Mouse (Mus musculus) CD4-positive, CD25-positive, alpha-beta regulatory T cell, adult 2 months (primary cell): ENCODE results near the gene Shroom3.

ENCODE experiments used
- DNase-seq: peaks from one replicate; pipeline ENCODE4 v3.0.0-alpha.2; 2012; ENCODE audit warnings: low read depth, low spot score

Shroom3 gene

DNA sequence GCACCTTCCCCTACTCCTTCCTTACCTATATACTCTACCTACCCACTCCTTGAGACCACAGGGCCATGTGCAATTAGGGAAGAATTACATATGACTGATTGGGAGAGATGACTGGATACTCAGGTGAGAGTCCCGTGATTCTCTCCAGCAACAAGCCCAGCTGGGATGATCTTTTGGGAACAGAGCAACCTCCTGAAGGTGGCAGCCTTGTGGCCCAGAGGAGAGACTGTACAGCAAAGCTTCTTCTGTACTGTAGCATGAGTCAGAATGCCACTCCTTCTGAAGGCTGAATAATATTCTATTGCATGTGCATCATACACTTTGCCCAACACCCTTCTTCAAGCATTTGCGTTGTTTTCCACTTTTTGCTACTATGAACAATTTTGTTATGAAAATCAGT lies 319.4 kb downstream of the Shroom3 start:
- DNase-seq = no peak

- peak; percentile 2 for DNase-seq
These were observed 322.1 kb downstream of the Shroom3 start for GRCm38 (mm10) chr5:93005229-93005814.

DNA sequence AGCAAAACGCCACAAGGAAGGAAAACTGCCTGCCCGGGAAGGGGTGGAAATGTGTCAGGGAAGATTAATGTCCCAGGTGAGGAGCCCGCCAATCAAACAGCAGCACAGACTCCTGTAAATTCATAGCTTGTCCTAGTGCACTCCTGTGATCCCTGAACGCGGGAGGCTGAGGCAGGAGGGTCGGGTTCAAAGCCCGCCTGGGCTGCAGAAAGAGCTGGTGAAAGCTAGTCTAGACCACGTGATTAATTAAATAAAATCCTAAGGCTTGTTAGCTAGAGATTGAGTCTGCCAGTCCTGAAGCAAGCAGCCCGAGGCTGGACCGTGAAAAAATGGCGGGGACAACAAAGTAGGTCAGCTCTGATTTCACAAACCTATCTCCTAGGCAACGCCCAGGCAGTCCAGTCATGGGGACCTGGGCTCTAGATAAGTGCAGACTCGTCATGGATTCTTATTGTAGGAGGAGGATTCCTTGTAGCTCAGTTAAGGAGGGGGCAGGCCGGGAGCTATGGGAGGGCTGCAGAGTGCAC lies 322.6 kb downstream of the Shroom3 start:
- DNase-seq = no peak

DNA sequence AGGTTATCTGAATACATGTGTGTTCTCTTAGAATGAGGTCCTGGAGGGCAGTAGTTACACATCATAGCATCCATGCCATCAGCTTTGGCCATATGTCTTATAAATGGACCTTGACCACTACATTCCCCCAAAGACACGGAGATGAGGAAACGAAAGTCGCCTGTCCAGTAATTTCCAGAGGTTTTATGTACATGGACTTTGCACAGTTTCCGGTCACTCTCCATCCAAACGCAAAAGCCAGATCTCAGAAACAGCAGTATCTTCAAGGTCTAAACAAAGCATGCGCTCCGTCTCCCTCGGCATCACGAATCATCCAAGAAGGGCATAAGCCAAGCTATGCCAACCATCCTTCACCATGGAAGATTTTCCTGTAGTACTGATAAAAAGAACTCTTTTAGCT lies 325.0 kb downstream of the Shroom3 start:
- no peak for DNase-seq
